Mouse (Mus musculus) splenic B cell, adult 2 months (primary cell): ENCODE measurements around the gene Lag3.

Experiments
- DNase-seq: peaks from one replicate; pipeline ENCODE4 v3.0.0-alpha.2; 2011; ENCODE audit warnings: low read depth, low spot score
- H3K27me3 ChIP-seq: 2 replicates; pipeline ENCODE4 v1.6.1; 2012; ENCODE audit warnings: mild to moderate bottlenecking, low read length, moderate library complexity, mixed read lengths; ENCODE audit not compliant: control insufficient read depth, poor library complexity, insufficient read depth, severe bottlenecking
- H3K36me3 ChIP-seq: 2 replicates; pipeline ENCODE4 v1.6.1; 2012; ENCODE audit warnings: mild to moderate bottlenecking, low read length, moderate library complexity, mixed read lengths; ENCODE audit not compliant: control insufficient read depth, poor library complexity, insufficient read depth, severe bottlenecking

Gene Lag3

GRCm38 (mm10) chr6:124863125-124863657, 48.3 kb downstream of the Lag3 start:
- H3K36me3 ChIP-seq: no peaks in the 10 kb centered on the region
- no peak for DNase-seq
- H3K27me3 ChIP-seq: peaks cover 2% of the 10 kb centered on the region; the same call in 1 of the 2 replicates

DNA sequence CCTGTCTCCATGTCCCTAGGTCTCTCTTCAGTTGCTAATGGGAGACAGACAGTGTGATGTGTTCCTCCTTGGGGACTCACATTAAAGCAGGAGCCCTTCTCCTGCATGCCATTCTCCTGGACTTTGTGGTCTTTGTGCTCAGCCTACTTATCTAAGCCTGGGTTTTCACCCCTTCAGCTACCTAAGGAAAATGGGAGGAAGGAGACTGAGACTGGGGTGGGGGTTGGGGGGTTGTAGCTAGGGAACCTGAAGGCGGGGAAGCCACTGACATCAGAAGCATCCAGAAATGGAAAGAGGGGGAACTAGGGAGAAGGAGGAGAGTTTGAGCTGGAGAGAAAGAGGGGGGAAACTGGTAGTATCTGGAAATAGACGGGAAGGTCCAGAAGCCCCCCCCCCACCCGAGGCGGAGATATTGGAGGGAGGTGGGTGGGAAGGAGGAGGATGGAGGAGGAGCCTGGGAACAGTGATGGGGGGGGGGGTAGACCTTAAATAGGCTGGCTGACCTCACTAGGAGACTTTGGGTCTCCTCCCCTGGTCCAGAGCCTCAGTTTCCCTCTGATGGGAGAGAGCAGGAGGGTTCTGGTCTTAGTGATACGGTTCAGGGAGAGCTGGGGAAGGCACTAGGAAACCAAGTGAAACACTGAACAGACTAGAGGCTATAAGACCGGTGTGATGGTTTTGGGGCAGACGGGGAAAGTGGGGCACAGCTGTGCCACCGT, 48.9 kb downstream of the Lag3 start:
- Histone ChIP-seq H3K27me3 (peaks cover 2% of the 10 kb centered on the region; the same call in 1 of the 2 replicates), H3K36me3 (no peaks in the 10 kb centered on the region)
- no peak for DNase-seq

DNA sequence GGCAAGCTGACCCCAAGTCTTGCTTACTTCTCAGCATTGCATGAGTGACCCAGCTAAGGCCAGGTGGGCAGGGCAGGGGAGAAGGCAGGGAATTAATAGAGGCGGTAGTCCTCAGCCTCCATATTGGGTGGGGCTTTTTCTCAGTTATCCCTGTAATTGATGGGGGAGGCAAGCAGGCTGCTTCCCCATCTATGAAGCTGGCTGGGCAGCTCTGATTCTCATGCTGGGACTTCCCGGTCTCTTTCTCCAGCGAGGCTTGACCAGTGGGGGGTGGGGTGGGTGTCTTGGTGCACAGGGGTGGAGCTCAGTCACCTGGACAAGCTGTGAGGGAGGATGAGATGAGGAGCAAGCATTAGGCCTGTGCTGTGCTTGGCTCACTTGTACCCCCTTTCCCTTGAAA, 49.7 kb downstream of the Lag3 start:
- H3K36me3 ChIP-seq: no peaks in the 10 kb centered on the region
- peaks cover 4% of the 10 kb centered on the region; the same call in 1 of the 2 replicates for H3K27me3 ChIP-seq
- no peak for DNase-seq

DNA sequence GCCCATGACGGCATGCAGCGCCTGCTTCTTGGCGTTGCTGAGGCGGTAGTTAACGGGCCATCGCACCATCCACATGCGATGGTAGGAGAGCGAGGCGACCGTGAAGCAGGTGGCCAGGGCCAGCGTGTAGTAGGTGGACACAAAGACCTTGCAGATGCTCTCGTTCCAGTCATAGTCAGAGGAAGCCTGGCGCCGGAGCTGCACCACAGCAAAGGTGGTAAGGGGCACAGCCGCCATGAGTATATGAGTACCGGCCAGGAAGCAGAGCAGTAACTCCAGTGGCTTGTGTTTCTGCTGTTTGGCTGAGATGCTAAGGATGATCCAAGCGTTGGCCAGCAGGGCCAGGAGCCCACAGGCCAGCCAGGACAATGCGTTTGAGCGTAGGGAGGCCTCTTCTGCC, 50.2 kb downstream of the Lag3 start:
- Histone ChIP-seq H3K27me3 (peaks cover 4% of the 10 kb centered on the region; the same call in 1 of the 2 replicates), H3K36me3 (no peaks in the 10 kb centered on the region)
- DNase-seq: no peak

DNA sequence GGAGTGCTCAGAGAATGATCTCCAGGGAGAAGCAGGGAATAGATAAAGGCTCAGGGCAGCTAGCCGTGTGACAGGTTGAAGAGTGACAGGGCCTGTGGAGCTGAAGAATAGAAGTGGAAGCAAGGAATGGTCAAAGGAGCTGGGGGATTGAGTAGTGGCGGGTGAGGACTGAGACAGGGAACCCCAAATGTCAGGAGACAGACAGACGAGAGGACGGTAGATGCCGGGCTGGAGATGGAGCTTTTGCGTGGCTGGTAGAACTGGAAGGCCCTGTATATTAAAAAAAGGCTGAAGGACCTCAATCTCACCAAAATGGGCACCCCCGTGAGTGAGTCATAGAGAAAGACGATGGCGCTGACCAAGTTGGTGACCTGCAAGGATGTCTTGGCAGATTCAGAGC, 51.0 kb downstream of the Lag3 start:
- Histone ChIP-seq H3K36me3 (no peaks in the 10 kb centered on the region), H3K27me3 (peaks cover 7% of the 10 kb centered on the region)
- DNase-seq: no peak

GRCm38 (mm10) chr6:124859725-124860124, 51.8 kb downstream of the Lag3 start:
- Histone ChIP-seq H3K36me3 (no peaks in the 10 kb centered on the region), H3K27me3 (peaks cover 7% of the 10 kb centered on the region)
- DNase-seq: peak; percentile 83

GRCm38 (mm10) chr6:124858561-124859318, 52.8 kb downstream of the Lag3 start:
- H3K27me3 ChIP-seq: peaks cover 7% of the 10 kb centered on the region
- H3K36me3 ChIP-seq: no peaks in the 10 kb centered on the region
- DNase-seq: no peak

- no peaks in the 10 kb centered on the region for H3K36me3 ChIP-seq
- no peak for DNase-seq
- peaks cover 7% of the 10 kb centered on the region for H3K27me3 ChIP-seq
Measured at GRCm38 (mm10) chr6:124857840-124858530, 53.5 kb downstream of the Lag3 start.

DNA sequence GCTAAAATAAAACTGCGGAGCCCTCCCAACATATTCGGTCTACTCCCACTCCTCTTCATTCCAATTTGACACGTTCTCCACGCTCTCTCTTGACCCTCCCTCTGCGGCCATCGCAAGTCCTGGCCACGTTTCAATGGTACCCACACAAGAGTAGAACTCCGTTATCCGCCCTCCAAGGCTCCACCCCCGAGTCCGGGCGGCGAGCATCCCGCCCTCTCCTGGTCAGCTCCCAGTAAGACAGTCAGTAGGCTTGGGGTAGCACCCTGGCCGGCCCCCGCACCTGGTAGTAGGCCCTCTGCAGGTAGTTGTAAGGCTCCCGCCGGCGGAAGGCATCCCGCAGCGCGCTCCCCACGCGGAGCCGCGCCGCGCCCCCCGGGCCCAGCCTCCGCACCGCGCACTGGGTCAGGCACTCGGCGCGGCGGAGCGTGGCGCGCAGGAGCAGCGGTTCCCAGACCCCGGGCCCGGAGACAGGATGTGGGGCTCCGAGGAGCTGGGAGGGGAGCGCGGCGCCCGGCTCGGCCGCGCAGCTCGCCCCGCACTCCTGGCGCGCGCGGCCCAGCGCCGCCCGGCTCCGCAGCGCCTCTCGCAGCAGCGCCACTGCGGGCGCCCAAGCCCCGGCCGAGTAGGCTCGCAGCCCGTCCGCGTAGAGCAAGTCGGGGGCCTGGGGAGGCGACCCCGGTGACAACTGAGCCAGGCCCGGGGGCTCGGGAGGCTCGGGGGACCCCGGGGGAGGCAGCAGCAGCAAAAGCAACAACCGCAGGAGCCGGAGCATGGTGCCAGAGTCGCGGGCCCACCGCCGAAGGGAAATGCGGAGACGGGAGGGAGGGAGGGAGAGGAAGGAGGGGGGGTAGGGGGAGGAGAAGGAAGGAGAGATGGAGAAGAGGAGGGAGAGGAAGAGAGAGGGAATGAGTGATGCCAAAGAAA, 54.3 kb downstream of the Lag3 start, which contains the start of gene P3h3:
TSS of gene P3h3 (minus strand) at position 837 of the 924 bp plus-strand sequence.
- DNase-seq: peak; percentile 74
- H3K27me3 ChIP-seq: peaks cover 5% of the 10 kb centered on the region
- no peaks in the 10 kb centered on the region for H3K36me3 ChIP-seq

- Histone ChIP-seq H3K27me3 (peaks cover 5% of the 10 kb centered on the region), H3K36me3 (no peaks in the 10 kb centered on the region)
- no peak for DNase-seq
Measured at GRCm38 (mm10) chr6:124856321-124856720, 55.2 kb downstream of the Lag3 start.

GRCm38 (mm10) chr6:124854647-124855046, 56.9 kb downstream of the Lag3 start:
- no peak for DNase-seq
- H3K36me3 ChIP-seq: no peaks in the 10 kb centered on the region
- peaks cover 5% of the 10 kb centered on the region for H3K27me3 ChIP-seq
